8 mouse cellular contexts compared by ENCODE assay signal in the genomic region with DNA sequence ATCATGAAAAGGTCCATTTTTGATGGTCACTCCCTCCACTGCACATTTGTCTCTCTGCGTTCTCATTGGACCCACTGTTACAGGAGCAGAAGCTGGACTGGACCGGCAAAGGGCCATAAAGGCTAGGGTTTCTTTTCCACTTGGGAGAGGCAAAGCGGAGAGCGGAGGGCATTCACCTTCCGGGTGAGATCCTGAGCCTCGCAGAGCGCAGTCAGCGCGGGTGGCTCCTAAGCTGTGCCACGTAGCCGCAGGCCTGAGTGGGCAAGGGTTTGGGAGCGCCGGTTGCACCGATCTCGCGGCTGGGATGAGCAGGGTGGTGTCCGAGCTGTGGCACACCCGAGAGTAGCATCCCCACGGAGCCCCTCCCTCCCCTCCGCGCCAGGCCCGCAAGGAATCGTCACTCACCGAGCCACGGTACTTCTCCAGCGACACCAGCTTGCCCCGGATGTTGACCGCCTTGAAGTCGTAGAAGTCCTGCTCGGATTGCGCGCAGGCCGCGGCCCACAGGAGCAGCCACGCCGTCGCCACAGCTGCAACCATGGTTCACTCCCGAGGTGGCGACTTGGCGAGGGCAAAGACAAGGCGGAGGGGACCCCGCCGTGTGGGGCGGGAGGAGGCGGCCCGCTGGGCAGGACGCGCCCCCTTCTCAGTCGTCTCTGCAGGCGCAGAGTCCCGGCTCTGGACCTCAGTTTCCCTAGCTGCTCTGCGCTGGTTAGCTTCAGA. TPM values are rescaled to one million over a fixed set of nuclear protein-coding genes. Genes with fewer than 3 reads are reported as not detected.
DNase-seq lines count a peak whose midpoint lies in the region; ATAC-seq lines count a peak whose summit lies in the region.

No protein-coding gene starts in this region.

- peak overlapping the region; percentile 42 for H3K27ac ChIP-seq in intestine, embryonic 15.5 days
- H3K27ac ChIP-seq in midbrain, embryonic 10.5 days (replicated peaks): peak overlapping the region; percentile 89

- ATAC-seq in intestine, embryonic 15.5 days: peak; percentile 78
- no peak for ATAC-seq in inflammation-experienced regulatory T-cells, adult 6 months

- H3K4me1 ChIP-seq in intestine, embryonic 15.5 days (replicated peaks): peaks cover 8% of the 10 kb centered on the region
- H3K4me1 ChIP-seq in midbrain, embryonic 10.5 days: peaks cover 30% of the 10 kb centered on the region

- peak overlapping the region; percentile 57 for H3K9ac ChIP-seq in intestine, embryonic 15.5 days

- H3K4me3 ChIP-seq in intestine, embryonic 15.5 days (replicated peaks): peak overlapping the region; percentile 50
- H3K4me3 ChIP-seq in midbrain, embryonic 10.5 days: peak overlapping the region; percentile 59

- H3K4me2 ChIP-seq in intestine, embryonic 15.5 days (replicated peaks): peak overlapping the region; percentile 94

- 5% methylated on average over 49 of the region's 52 CpGs for WGBS in intestine, embryonic 15.5 days
- WGBS in midbrain, embryonic 10.5 days: 2% methylated on average over 52 of the region's 52 CpGs

- H3K27me3 ChIP-seq in intestine, embryonic 15.5 days (replicated peaks): no peaks in the 10 kb centered on the region
- peaks cover 12% of the 10 kb centered on the region; the same call in 1 of the 2 replicates for H3K27me3 ChIP-seq in midbrain, embryonic 10.5 days (ENCODE audit: low read depth, poor library complexity, severe bottlenecking)

- peak; percentile 85 for DNase-seq in adrenal gland, adult 2 months
- peak; percentile 65 for DNase-seq in embryo, embryonic 10.5 days (ENCODE audit: low spot score)
- DNase-seq in gastrocnemius, postnatal 36 days: peak; percentile 64 to 76
- DNase-seq in left cerebral cortex, postnatal 25 days (ENCODE audit: low spot score in 2 of 2): peak; percentile 78
- DNase-seq in midbrain, embryonic 10.5 days (ENCODE audit: low spot score): peak; percentile 75
- DNase-seq in skeletal muscle tissue, adult 2 months (ENCODE audit: low read depth, low spot score): peak; percentile 63

- no peaks in the 10 kb centered on the region for H3K36me3 ChIP-seq in intestine, embryonic 15.5 days
- H3K36me3 ChIP-seq in midbrain, embryonic 10.5 days: no peaks in the 10 kb centered on the region; the same call in 1 of the 2 replicates

- intact Hi-C loops in gastrocnemius, postnatal 36 days (cut with DNase I): loop anchor here (5.0 kb wide), 3 partner anchors 51 to 519 kb away; a partner anchor contains a TSS
- intact Hi-C loops in left cerebral cortex, postnatal 25 days (cut with DNase I): loop anchor here (5.0 kb wide), 1 partner anchor 51 kb away; a partner anchor contains a TSS

- no peaks in the 10 kb centered on the region for H3K9me3 ChIP-seq in intestine, embryonic 15.5 days
- peaks cover 4% of the 10 kb centered on the region; the same call in 1 of the 2 replicates for H3K9me3 ChIP-seq in midbrain, embryonic 10.5 days (replicated peaks)

RNA-seq across cellular contexts. Expression of a gene that starts 0.5 kb away (rescaled TPM):
- total RNA-seq in adrenal gland, adult 2 months (2021): 1 to 10 TPM; 5.1 to 8.5 TPM
- polyA plus RNA-seq in adrenal gland, adult 2 months (2012; rRNA removed): 8.4 and 9.4 TPM in 2 replicates
- total RNA-seq in gastrocnemius, postnatal 36 days (2021): 1 to 10 TPM; 5.7 to 6.0 TPM
- polyA plus RNA-seq in intestine, embryonic 15.5 days (2015; fragmentation: Nextera tagmentation; extraction: Ambion mirVana): 37.5 and 42.6 TPM in 2 replicates
- 1 to 10 TPM; 5.5 to 6.2 TPM for total RNA-seq in left cerebral cortex, postnatal 25 days (2021)
- polyA plus RNA-seq in midbrain, embryonic 10.5 days (2016; fragmentation: Nextera tagmentation; extraction: Ambion mirVana): 52.1 and 52.8 TPM in 2 replicates
- 1 to 10 TPM in 2 of 3 experiments, under 1 TPM in 1; 0.83 to 3.8 (median 2.5) TPM for polyA plus RNA-seq in inflammation-experienced regulatory T-cells, adult 6 months (2017; shearing (Covaris generic))

RNA-seq across cellular contexts. Expression of a gene that starts 23.1 kb away (rescaled TPM):
- total RNA-seq in adrenal gland, adult 2 months (2021): 1 to 10 TPM; 6.4 to 9.5 TPM
- 14.3 and 16.2 TPM in 2 replicates for polyA plus RNA-seq in adrenal gland, adult 2 months (2012; rRNA removed)
- not detected for total RNA-seq in gastrocnemius, postnatal 36 days (2021)
- 1.3 and 1.6 TPM in 2 replicates for polyA plus RNA-seq in intestine, embryonic 15.5 days (2015; fragmentation: Nextera tagmentation; extraction: Ambion mirVana)
- total RNA-seq in left cerebral cortex, postnatal 25 days (2021): not detected
- polyA plus RNA-seq in midbrain, embryonic 10.5 days (2016; fragmentation: Nextera tagmentation; extraction: Ambion mirVana): 2.2 and 2.6 TPM in 2 replicates
- not detected for polyA plus RNA-seq in inflammation-experienced regulatory T-cells, adult 6 months (2017; shearing (Covaris generic))

RNA-seq across cellular contexts. Expression of a gene that starts 52.9 kb away (rescaled TPM):
- 10 to 100 TPM; 26.1 to 28.7 TPM for total RNA-seq in adrenal gland, adult 2 months (2021)
- polyA plus RNA-seq in adrenal gland, adult 2 months (2012; rRNA removed): 24.4 and 27.2 TPM in 2 replicates
- total RNA-seq in gastrocnemius, postnatal 36 days (2021): 10 to 100 TPM; 15.7 to 23.2 TPM
- polyA plus RNA-seq in intestine, embryonic 15.5 days (2015; fragmentation: Nextera tagmentation; extraction: Ambion mirVana): 45.5 and 49.4 TPM in 2 replicates
- 10 to 100 TPM; 34.8 to 40.7 TPM for total RNA-seq in left cerebral cortex, postnatal 25 days (2021)
- polyA plus RNA-seq in midbrain, embryonic 10.5 days (2016; fragmentation: Nextera tagmentation; extraction: Ambion mirVana): 72.7 and 80.9 TPM in 2 replicates
- 10 to 100 TPM; 38.3 to 97.4 (median 89.2) TPM for polyA plus RNA-seq in inflammation-experienced regulatory T-cells, adult 6 months (2017; shearing (Covaris generic))
